Mouse (Mus musculus): Measurements from ENCODE around the gene Hist1h2bk. TPM values are rescaled to one million over a fixed set of nuclear protein-coding genes. Genes with fewer than 3 reads are reported as not detected.

Hist1h2bk gene
- total RNA-seq, 2 experiments from 2014 or later, result 142 to 1,118 TPM

- ATAC-seq (replicated peaks; ENCODE audit: low FRiP score, low TSS enrichment, poor library complexity, severe bottlenecking), result no peak
Observed at GRCm38 (mm10) chr13:22009642-22010041, 26.0 kb upstream of the Hist1h2bk start, which contains the start of gene Prss16. Gene Prss16, minus strand, starts transcription at chr13:22009742.

- no peak for ATAC-seq (replicated peaks; ENCODE audit: low FRiP score, low TSS enrichment, poor library complexity, severe bottlenecking)
Observed at GRCm38 (mm10) chr13:22013716-22014115, 22.0 kb upstream of the Hist1h2bk start.

DNA sequence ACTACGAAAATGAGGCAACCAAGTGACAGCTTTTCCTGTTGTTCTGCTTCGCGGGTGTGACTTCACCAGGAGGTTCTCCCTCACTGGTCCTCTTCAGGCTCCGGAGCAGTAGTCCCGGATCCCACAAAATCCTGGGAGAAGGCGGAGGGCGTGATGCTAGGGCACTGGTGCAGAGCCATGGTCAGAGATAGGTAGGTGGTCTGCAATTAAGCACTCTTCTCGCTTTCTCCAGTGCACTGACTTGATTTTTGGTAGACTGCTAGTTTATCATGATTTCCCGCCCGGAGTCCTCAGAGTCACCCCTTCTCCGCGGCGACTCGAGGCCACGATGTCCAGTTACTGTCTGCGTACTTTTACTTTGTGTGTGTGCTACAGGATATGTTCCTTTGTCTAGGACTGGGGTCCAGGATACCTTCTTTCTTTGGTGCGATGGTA is 21.2 kb upstream of the Hist1h2bk start:
- ATAC-seq (replicated peaks; ENCODE audit: low FRiP score, low TSS enrichment, poor library complexity, severe bottlenecking), result peak; percentile 27; the same call in 1 of the 2 replicates

DNA sequence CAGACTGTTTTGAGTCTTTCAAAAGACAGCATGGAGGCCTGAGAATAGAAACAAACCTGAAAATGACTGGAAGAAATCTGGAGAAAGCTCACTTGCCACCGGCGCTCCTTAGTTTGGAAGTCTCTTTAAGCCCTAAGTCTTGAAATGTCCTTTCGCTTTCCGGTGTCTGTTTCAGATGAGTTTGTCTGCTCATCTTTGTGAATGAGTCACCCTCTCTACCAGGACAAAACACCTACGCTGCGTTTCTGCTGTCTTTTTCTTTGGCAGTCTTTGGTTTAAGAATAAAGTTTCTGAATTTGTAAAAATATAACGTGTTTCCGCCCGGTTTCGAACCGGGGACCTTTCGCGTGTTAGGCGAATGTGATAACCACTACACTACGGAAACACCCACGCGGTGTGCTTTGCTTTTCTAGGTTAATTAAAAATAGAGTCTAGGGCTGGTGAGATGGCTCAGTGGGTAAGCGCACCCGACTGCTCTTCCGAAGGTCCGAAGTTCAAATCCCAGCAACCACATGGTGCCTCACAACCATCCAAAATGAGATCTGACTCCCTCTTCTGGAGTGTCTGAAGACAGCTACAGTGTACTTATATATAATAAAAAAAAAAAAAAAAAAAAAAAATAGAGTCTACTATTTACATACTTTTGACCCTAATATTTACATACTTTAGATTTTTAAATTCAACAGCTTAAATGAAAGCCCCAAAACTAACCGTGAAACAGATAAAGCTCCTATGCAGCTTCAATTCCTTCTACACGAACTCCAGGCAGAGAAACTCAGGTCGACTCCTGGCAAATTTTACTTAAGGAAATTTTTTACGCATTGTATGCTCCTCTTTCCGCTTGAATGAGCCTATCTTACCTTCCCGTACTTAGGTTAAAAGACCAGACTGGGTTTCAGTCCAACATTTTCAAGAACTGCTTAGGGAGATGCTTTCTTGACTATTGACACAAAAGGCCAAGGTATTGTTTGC is 19.9 kb upstream of the Hist1h2bk start:
- ATAC-seq (replicated peaks; ENCODE audit: low FRiP score, low TSS enrichment, poor library complexity, severe bottlenecking), result peak; percentile 68

- peak; percentile 46; the same call in 1 of the 2 replicates for ATAC-seq (replicated peaks; ENCODE audit: low FRiP score, low TSS enrichment, poor library complexity, severe bottlenecking)
Observed at GRCm38 (mm10) chr13:22019934-22020835, 15.5 kb upstream of the Hist1h2bk start.

- ATAC-seq (replicated peaks; ENCODE audit: low FRiP score, low TSS enrichment, poor library complexity, severe bottlenecking), result peak; percentile 72
Observed at GRCm38 (mm10) chr13:22020901-22021339, 14.8 kb upstream of the Hist1h2bk start.

DNA sequence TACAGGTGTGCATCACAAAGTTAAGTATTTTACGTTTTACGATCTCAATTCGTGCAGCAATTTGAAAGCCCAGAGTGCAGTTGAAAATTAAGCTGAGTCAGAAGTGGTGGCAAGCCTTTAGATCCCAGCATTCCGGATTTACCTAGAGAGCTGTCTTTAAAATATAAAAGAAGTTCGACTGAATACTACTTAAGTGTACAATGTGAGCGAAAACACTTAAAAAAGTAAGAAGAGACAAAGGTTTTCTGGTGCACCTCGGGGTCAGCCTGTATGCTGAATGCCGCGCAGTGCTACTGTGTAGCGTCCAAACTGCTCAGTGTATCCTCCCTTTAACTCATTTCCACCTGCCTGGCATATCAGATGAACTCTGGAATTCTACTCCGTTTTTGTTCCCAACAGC is 14.1 kb upstream of the Hist1h2bk start:
- no peak for ATAC-seq (replicated peaks; ENCODE audit: low FRiP score, low TSS enrichment, poor library complexity, severe bottlenecking)

- ATAC-seq (replicated peaks; ENCODE audit: low FRiP score, low TSS enrichment, poor library complexity, severe bottlenecking), result peak; percentile 69
Observed at GRCm38 (mm10) chr13:22022241-22022640, 13.4 kb upstream of the Hist1h2bk start.

DNA sequence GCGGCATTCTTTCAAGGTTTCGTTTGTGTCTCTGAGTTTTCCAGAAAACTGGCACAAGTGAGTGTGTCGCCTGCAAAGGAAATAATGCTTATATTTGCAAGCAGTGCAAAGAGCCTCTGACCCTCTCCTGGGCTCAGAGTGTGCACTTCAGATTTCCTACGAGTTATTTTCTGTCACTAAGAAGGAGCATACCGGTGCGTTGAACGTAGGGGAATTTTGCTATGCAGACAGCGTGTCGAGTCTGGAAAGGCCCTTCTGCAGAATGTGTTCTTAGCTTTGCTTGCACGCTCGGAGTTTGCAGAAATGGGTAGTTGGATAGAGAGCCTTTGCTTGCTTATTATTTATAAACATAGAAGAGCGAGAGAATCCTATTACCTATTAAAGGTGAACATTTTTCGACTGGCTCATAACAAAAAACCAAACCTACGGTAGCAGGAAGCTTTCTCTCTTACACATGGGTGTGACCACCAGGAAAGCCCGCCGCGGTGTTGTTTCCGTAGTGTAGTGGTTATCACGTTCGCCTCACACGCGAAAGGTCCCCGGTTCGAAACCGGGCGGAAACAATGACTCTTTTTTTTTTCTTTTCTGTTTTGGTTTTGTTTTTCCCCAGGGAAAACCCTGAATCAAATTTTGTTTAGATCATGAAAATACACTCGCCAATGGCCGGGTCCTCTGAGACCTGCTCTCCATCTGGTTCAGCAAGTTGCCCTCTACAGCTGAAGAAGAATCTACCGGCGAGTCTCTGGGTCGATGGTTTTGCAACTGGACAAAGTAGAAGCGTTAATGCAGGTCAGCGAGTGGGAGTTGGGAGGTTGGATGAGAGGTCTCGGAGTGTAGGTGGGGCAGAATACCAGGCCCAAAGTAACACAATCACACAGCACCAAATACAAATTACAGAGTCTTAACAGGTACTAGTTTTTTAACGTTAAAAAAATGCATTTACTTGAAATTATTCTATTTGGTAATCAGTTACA is 9.3 kb upstream of the Hist1h2bk start:
- no peak for ATAC-seq (replicated peaks; ENCODE audit: low FRiP score, low TSS enrichment, poor library complexity, severe bottlenecking)

DNA sequence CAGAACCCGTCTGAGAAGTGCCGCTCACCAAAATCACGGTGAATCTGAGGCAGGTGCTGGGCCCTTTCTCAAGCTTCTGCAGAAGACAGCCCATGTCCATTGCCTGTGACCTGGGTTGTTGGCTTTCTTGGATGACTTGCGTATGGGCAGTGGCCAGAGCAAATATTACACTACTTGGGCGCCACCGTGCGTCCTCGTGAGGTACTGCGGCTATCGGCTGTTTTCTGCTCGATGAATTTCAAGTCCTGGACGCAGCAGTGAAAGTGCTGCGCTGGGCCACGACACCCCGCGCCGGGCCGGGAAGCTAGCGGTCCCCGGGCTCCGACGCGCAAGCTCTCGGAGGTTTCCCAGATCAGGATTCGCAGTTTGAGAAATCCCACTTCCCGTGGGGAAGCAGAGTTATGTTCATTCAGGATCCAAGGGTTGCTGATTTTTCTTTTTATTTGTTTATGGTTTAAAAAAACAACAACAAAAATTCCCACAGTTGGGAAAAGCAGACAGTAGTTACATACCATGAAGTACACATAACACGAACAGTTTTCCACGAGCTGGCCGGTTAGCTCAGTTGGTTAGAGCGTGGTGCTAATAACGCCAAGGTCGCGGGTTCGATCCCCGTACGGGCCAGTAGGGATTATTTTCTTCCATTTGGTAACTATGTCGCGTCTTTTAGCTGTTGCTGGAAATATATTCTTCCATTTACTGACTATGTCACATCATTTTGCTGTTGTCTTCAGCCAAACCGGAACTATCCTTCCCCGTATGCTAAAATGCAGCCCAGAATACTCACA is 6.8 kb upstream of the Hist1h2bk start:
- peak; percentile 78 for ATAC-seq (replicated peaks; ENCODE audit: low FRiP score, low TSS enrichment, poor library complexity, severe bottlenecking)

GRCm38 (mm10) chr13:22029928-22030327 is 5.7 kb upstream of the Hist1h2bk start:
- no peak for ATAC-seq (replicated peaks; ENCODE audit: low FRiP score, low TSS enrichment, poor library complexity, severe bottlenecking)

DNA sequence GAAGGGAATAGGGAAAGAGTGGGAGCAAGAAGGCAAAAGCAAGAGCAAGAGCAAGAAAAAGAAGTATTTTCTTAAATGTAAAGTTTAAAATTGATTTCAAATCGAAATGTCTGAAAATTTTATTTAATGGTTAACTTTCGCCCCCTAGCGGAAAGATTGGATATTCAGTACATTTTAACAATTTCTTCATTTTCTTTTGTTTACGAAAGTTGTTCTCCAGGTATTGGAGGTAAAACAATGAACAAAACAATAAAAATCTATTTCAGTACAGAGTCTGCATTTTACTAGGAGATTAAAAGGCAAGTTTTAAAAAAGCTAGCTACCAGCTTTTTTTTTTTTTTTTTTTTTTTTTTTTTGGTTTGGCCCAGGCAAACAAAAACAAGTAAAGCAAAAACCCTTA is 5.2 kb upstream of the Hist1h2bk start:
- no peak for ATAC-seq (replicated peaks; ENCODE audit: low FRiP score, low TSS enrichment, poor library complexity, severe bottlenecking)

DNA sequence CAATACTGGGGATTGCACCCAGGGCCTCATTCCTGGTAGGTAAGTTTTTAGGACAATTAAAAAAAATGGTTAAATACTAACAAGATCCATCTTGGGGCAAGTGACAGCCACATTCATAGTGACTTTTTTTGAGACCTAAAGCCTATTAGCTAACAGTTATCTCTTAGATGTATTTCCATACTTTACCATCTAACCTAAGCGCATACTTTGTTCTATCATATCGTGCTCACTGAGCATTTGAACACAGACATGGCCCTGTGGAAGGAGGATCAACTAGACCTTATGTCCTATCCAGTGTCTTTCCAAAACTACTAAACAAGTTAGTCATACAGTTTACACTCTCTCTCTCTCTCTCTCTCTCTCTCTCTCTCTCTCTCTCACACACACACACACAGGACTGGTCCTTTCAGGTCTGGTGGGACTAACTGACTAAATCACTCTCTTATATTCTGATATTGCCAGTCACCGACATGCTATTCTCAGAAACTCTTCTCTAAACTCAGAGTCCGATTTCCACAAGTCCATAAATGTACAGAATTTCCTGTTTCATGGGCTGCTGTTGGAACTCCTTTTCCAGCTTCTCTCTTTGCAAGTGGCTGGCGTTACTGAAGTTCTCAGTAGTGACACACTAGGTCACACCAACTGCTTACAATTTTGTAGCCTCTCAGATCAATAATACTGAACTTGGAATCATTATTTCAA is 1.8 kb upstream of the Hist1h2bk start:
- ATAC-seq (replicated peaks; ENCODE audit: low FRiP score, low TSS enrichment, poor library complexity, severe bottlenecking), result no peak

DNA sequence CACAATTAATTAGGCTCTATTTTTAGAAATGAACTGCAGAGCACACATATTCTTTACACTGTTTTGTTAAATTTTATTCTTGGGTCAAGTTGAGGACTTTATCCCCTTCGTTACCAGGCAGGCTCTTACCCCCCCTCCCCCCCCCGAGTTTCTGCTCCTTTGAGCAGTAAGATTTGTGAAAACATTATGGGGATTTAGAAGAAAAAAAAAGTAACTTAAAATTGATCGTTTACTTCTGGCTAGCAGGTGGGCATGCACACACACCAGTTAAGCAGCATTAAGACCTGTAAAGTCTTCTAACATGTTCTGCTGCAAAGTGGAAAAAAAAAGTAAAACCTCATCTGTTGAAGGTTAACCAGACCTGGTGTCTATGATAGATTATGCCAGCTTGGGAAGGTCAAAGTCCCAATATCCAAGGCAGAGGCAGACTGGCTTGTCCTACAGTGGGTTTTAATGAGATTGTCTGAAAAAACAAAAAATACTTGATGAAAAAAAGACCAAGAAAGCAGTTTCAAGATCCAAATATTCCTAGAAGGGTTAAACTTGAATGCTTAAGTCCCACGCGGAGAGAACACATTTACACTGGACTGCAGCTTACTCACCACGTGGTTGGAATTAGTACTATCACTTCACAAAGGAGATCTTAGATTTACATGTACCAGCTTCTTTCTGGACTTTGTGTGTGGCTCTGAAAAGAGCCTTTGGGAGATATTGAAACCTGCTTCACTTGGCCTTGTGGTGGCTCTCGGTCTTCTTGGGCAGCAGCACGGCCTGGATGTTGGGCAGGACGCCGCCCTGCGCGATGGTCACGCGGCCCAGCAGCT is 1.0 kb upstream of the Hist1h2bk start:
- no peak for ATAC-seq (replicated peaks; ENCODE audit: low FRiP score, low TSS enrichment, poor library complexity, severe bottlenecking)

DNA sequence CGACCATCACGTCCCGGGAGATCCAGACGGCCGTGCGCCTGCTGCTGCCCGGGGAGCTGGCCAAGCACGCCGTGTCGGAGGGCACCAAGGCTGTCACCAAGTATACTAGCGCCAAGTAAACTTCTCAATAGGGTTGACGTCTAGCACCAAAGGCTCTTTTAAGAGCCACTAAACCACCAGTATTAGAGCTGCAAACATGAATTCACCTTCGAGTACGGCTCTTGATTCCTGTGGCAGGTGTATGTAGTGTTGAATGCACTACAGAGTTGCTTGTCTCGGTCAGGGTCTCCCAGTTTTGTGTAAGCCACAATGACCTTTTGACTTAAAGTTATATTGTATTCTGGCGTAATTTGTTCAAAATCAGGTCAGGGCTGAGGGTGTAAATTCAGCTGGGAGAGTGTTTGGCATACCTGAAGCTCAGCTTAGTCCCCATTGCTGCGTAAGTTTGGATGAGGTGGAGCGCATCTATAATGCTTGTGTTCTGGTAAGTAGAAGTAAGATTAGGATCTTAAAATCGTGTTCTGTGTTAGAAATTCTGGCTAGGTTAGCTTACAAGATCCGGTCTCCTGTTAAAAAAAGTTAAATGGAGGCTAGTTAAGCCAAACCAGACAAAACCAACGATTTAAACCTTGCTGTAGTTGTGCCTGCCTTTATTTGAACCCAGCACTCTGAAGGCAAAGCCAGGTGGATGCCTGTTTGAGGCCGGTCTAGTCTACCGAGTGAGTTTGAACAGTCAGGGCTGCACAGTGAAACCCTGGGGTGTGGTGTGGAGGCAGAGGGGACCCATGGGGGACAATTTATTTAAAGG is 683 bp downstream of the Hist1h2bk start:
- peak; percentile 43 for ATAC-seq (replicated peaks; ENCODE audit: low FRiP score, low TSS enrichment, poor library complexity, severe bottlenecking)

GRCm38 (mm10) chr13:22036986-22037385 is 1.3 kb downstream of the Hist1h2bk start:
- ATAC-seq (replicated peaks; ENCODE audit: low FRiP score, low TSS enrichment, poor library complexity, severe bottlenecking), result no peak

Data from megakaryocyte-erythroid progenitor cell, adult 5-6 weeks (primary cell).